Mouse (Mus musculus): Measurements from ENCODE around the gene Spg11.

- TF ChIP-seq POLR2A (IDR thresholded peaks at IDR 0.05; ENCODE audit: borderline replicate concordance, control insufficient read depth, low read depth, low read length) (no peak), CTCF (IDR thresholded peaks at IDR 0.05; ENCODE audit: control insufficient read depth, insufficient read depth, low read length) (no peak)
Measured at GRCm38 (mm10) chr2:122154479-122154878, 36.3 kb upstream of the Spg11 start.

All from bone marrow, adult 2 months (tissue).